Mouse (Mus musculus): ENCODE data around the gene Lhfp.

Lhfp gene

DNA sequence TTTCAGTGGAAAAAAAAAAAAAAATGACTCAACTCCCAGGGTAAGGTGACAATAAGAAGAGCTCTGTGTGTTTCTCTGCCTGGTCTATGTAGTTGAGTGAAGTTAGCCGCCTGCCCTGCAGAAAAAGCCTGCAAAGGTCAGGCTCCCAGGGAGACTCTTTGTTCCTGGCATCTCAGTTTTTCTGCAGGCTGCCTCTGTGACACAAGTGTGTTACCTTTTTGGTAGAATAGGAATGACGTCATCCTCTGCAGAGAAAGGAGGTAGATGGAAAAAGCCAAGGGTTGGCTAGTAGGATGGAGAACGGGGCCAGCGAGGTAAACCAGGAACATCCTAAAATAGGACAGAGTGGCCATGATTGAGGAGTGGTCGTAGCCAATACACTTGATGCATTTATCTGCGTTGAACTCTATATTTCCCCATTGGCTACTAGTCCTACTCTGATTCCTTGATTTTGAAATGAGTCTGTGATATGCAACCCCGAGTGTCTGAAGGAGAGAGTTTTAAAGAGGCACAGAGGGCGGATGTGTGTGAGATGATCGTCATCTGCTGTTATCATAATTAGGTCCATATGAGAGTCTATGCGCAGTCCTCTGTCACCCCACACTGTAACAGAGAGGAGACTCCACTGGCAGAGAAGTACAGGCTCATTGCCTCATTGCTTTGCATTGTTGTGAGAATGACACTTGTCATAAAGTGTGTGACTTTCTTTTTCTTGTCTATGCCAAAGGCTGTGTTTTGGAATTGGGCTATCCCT lies 132.2 kb downstream of the Lhfp start:
- DNase-seq = peak; percentile 90

- peak; percentile 46 for DNase-seq
Measured at GRCm38 (mm10) chr3:53179936-53180335, 138.6 kb downstream of the Lhfp start.

GRCm38 (mm10) chr3:53185439-53185838 lies 144.1 kb downstream of the Lhfp start:
- no peak for DNase-seq

DNA sequence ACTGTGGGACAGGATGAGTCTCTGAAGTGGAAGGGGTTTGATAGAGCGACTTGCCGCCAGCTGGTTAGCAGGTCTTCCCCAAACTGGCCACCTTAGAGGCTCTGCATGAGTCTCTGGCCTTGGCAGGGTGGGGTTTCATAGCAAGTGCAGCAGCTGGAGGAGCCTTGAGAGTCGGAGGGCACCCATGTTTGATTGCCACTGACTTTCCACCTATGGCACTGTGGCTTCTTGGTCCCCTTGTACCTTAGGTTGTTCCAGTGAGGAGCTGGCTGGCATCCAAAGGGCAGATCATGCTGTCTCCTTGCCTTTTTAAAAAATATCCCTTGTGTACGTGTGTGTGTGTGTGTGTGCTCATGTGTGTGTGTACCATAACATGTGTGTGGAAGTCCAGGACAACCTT lies 152.1 kb downstream of the Lhfp start:
- DNase-seq = no peak

DNA sequence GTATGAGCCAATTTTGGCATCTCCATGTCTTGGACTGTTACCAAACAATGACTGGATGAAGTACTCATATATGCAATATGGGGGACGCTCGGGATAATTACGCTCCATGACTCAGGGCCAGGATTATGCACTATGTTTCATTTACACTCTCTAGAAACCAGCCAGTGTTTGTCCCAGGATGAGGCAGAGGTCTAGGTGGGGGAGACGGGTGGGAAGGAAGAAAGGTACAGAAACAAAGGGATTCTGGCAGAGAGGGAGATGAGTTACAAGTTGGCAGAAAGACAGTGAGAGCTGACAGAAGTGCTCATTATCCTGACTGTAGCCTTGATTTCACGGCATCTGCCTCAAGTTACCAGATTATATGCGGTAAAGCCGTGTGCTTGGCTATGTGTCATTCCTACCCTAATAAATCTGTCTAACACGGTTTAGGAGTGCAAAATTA lies 154.4 kb downstream of the Lhfp start:
- no peak for DNase-seq

- DNase-seq = no peak
Measured at GRCm38 (mm10) chr3:53200175-53200574, 158.8 kb downstream of the Lhfp start.

- DNase-seq = peak; percentile 86
Measured at GRCm38 (mm10) chr3:53200853-53201252, 159.5 kb downstream of the Lhfp start.

GRCm38 (mm10) chr3:53201670-53202069 lies 160.3 kb downstream of the Lhfp start:
- peak; percentile 96 for DNase-seq

- peak; percentile 90 for DNase-seq
Measured at GRCm38 (mm10) chr3:53202184-53202583, 160.9 kb downstream of the Lhfp start.

DNA sequence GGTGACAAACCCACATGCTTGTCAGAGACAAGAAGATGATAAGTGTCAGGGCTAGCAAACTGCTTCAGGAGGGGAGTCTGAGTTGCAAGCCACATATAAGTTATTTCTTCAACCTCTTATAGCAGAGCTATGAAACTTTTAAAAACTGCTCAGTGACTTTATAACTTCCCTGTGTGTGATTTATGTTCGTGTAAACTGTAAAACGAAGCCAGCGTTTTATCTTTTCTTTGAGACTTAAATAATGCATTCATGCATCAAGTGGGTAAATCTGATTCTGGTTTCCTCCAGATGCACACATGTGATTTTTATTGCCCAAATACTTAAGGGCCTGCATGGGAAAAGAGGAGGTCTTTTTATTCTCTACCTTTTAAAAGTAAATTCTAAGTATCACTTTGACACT lies 161.4 kb downstream of the Lhfp start:
- DNase-seq = no peak

- peak; percentile 92 for DNase-seq
Measured at GRCm38 (mm10) chr3:53203656-53204055, 162.3 kb downstream of the Lhfp start.

DNA sequence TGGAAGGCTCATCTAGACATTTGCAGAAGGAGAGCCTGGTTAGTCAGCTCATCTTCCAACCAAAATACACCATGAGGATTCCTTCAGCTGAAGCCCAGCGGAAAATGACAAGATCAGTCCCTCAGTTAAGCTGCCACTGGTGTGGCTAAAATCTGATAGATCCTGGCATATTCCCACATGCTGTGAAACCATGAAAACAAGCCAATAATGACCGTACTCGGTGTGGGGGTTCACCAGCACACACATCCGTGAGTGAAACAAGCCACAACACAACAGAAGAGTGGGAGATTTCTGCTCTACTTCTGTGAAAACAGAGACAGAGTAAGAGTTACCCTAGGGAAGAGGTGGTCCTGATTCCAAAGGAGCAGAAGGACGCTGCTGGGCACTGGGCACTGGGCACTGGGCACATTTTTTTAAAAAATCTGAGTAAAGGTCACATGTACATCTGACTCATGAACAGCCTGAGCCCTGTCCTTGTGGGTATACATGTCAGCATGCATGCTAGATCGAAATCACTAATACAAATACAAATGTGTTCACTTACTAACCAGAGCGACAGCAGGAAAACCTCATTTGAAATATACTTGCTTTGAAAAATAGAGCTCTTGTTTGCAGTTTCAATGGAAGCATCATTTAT lies 163.1 kb downstream of the Lhfp start:
- DNase-seq = peak; percentile 53

DNA sequence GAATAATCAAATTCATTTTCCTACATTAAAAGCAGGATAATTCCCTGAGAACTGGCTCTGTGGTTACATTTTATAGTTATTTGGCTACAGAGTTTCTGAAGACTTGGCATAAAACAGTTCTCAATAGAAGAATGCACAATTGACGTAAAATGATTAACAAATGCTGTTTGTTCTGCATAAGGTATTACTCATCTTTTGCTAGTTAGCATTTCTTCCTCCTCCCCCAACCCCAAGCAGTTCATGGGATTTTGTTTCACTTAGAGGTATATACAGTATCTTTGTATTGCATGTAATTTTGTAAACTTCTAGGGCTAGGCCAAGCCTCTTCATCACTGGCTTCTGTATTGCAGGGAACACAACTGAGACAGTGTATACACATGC lies 163.6 kb downstream of the Lhfp start:
- no peak for DNase-seq

GRCm38 (mm10) chr3:53205706-53206105 lies 164.4 kb downstream of the Lhfp start:
- peak; percentile 66 for DNase-seq

- peak; percentile 71 for DNase-seq
Measured at GRCm38 (mm10) chr3:53206509-53207224, 165.3 kb downstream of the Lhfp start.

DNA sequence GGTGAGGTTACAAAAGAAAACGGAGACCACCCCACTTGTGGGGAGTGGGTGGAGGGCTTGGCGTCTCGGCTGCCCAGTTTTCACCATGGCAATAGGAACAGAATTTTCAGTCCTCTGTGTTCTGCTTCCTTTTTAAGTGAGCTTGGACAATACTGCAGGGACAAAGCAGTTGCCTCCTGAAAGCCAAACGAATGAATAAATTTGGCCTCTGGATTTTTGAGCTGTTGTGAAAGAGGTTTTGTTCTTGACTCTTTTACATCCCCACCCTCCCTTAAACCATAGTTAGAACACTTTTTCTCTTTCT lies 165.8 kb downstream of the Lhfp start:
- peak; percentile 87 for DNase-seq

DNA sequence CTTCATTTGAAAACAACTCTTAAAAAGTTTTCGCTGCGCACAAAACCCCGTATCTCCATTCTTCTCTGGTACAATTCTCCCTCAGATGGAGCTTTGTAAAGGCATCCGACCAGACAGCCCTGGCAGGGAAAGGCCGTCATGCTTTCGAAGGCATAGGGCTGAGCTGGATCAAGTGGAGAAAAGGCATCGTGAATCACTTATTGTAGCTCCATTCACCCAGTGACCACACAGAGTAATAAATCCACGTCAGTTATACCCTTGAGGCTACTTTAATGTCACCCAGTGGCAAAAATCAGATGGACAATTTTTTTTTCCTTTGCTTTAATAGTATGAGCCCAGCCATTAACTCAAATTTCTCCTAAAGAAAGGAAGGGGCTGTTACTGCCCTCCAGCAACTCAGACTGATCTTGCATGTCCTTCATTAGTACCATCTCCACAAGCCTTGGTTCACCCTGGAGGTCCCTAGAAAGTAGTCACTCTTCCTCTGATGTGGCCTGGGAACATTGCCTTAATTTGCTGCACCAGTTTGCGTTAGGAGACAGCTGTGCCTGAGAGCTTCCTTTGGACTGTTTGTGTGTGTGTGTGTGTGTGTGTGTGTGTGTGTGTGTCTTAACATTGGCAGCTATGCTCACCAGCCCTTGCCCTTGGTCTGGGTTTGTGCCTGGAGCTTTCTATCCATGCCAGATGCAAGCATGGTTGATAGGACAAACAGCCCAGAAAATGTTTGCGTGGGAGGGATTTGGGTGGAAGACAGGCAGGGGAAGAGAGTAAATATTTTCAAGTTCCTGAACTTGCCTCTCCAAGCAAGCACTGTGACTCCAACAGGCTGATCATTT lies 169.6 kb downstream of the Lhfp start:
- peak; percentile 94 for DNase-seq

DNA sequence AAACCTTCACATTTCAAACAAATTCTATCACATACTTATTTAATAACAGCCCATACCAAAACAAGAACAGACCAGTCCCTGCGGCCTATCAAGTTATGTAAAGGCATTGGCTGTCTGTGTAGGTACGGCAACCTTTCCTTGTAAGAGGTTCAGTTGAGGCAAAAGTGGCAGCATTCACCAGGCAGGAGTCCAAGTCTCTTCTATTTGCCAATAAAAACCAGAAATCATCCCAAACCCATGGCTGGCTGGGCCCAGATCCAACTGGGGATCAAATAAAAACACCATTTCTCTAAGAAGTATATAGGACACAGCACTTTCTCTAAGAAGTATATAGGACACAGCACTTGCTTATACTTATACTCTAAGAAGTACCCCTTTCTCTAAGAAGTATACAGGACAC lies 171.3 kb downstream of the Lhfp start:
- DNase-seq = peak; percentile 91

DNA sequence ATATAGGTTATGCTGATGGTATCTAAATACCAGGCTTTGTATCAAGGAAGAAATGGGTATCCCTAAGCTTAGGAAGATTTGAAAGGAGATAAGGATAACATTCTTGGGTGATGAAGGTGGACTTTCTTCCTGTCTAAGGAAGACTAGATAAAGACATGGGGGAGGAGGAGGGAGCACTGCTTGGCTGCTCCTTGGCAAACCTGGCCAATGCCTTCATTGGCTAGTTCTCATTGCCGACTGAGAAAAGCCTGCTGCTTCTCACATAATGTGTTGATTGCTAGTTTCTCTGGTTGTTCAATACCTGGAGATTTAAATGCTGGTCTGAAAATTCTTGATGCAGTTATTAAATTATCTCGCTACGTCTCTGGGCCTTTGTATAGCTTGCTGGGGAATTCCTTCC lies 172.0 kb downstream of the Lhfp start:
- DNase-seq = peak; percentile 58

GRCm38 (mm10) chr3:53213746-53214271 lies 172.5 kb downstream of the Lhfp start:
- no peak for DNase-seq

DNA sequence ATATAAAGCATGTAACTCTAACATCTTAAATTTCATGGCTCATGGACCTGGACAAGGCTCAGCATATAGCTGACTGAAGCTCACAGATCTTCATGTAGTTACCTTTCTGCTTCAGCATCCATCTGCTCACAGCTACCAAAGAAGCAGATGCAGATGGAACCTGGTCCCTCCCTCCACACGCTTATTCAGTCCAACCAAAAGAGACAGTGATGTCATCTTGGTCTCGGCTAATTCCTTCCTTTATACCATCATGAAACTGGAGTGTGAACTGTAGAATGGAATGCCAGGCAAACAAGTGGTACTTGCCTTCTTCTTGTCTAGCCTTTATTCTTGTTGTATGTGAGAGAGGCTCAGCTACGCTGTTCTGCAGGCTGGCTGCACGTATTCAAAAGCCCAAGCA lies 173.1 kb downstream of the Lhfp start:
- peak; percentile 68 for DNase-seq

GRCm38 (mm10) chr3:53217697-53218096 lies 176.4 kb downstream of the Lhfp start:
- DNase-seq = peak; percentile 76
